Mouse (Mus musculus) bone marrow, adult 2 months (tissue): ENCODE measurements around the gene Rtp4.

Source experiments
- CTCF ChIP-seq: fragments of 200-500 bp; IDR thresholded peaks from 2 replicates; pipeline ENCODE4 v1.5.1; 2011; ENCODE audit warnings: low read length, control low read depth; ENCODE audit not compliant: control insufficient read depth, insufficient read depth
- POLR2A ChIP-seq: fragments of 200-500 bp; IDR thresholded peaks from 2 replicates; pipeline ENCODE4 v1.6.1; 2011; ENCODE audit warnings: low read depth, mild to moderate bottlenecking, control low read depth, low read length, borderline replicate concordance; ENCODE audit not compliant: control insufficient read depth

- no peak for TF ChIP-seq CTCF
- no peak for TF ChIP-seq POLR2A
Measured at GRCm38 (mm10) chr16:23606220-23606619, 86.1 kb downstream of the Rtp4 start.
